In genomic region chr15:80076338-80077136, GRCm38 (mm10) we compare ENCODE assay signal across 1 mouse cellular context.
A peak's percentile ranks its signal among the peaks of the same experiment; 100 is the strongest.
TF ChIP-seq lines count a peak whose summit lies in the region.

No protein-coding gene starts in this region.

TF ChIP-seq in CH12.LX, 34 proteins besides CTCF, POLR2A, EP300 and RAD21 (continued from another document):
- TF ChIP-seq KAT2A (IDR thresholded peaks at IDR 0.05; ENCODE audit: insufficient replicate concordance, low read length): 0 out of 2 replicates have a peak, but pooled peaks have one; percentile 48
- TF ChIP-seq TBP (conservative IDR thresholded peaks at IDR 0.05; ENCODE audit: low read depth, low read length): no peak
- peak; percentile 18; the same call in 1 of the 2 replicates for TF ChIP-seq JUND (conservative IDR thresholded peaks at IDR 0.05; ENCODE audit: low read depth, low read length)
- TF ChIP-seq BHLHE40 (IDR thresholded peaks at IDR 0.05; ENCODE audit: low read depth, low read length): peak; percentile 31; the same call in 1 of the 2 replicates
- no peak for TF ChIP-seq USF1 (IDR thresholded peaks at IDR 0.05; ENCODE audit: low read depth, low read length)
- no peak for TF ChIP-seq ZKSCAN1 (IDR thresholded peaks at IDR 0.05; ENCODE audit: borderline replicate concordance, low read depth, low read length)
- peak; percentile 4; the same call in 1 of the 2 replicates for TF ChIP-seq USF2 (conservative IDR thresholded peaks at IDR 0.05; ENCODE audit: low read depth, low read length)
- TF ChIP-seq ZNF384 (IDR thresholded peaks at IDR 0.05; ENCODE audit: low read depth, low read length): no peak
- TF ChIP-seq MAZ (IDR thresholded peaks at IDR 0.05; ENCODE audit: low read depth, low read length): peak; percentile 72; the same call in 1 of the 2 replicates
- peak; percentile 73; the same call in 1 of the 2 replicates for TF ChIP-seq MAX (IDR thresholded peaks at IDR 0.05; ENCODE audit: low read length)
- peak; percentile 69 for TF ChIP-seq MXI1 (IDR thresholded peaks at IDR 0.05; ENCODE audit: low read depth, low read length)
- TF ChIP-seq NRF1 (IDR thresholded peaks at IDR 0.05; ENCODE audit: low read depth, low read length): no peak
- TF ChIP-seq TCF12 (IDR thresholded peaks at IDR 0.05; ENCODE audit: low read depth, low read length): 0 out of 2 replicates have a peak, but pooled peaks have one; percentile 3
- 0 out of 2 replicates have a peak, but pooled peaks have one; percentile 4 for TF ChIP-seq ZC3H11A (IDR thresholded peaks at IDR 0.05; ENCODE audit: low read depth, low read length)
- peak; percentile 54; the same call in 1 of the 2 replicates for TF ChIP-seq MYC (IDR thresholded peaks at IDR 0.05; ENCODE audit: low read depth, low read length)
- peak; percentile 89 for TF ChIP-seq CHD2 (IDR thresholded peaks at IDR 0.05; ENCODE audit: low read length)
- TF ChIP-seq HCFC1 (IDR thresholded peaks at IDR 0.05; ENCODE audit: low read depth, low read length): no peak; the same call in none of the 2 replicates
- peak; percentile 97 for TF ChIP-seq ZMIZ1 (IDR thresholded peaks at IDR 0.05; ENCODE audit: low read depth, low read length)
- TF ChIP-seq POLR2AphosphoS2 (IDR thresholded peaks at IDR 0.05; ENCODE audit: low read depth, low read length): peak; percentile 100
- peak; percentile 58 for TF ChIP-seq MAFK (IDR thresholded peaks at IDR 0.05; ENCODE audit: insufficient replicate concordance, low read length)
- TF ChIP-seq CHD1 (IDR thresholded peaks at IDR 0.05; ENCODE audit: low read depth, low read length): no peak
- TF ChIP-seq SMC3 (IDR thresholded peaks at IDR 0.05; ENCODE audit: low read depth, low read length): peak; percentile 42
